Mouse (Mus musculus): Measurements from ENCODE around the gene Agt.

Agt gene

GRCm38 (mm10) chr8:124555113-124555750, 14.3 kb downstream of the Agt start:
- no peak for DNase-seq (ENCODE audit: low spot score in 2 of 2)

GRCm38 (mm10) chr8:124551011-124551661, 18.4 kb downstream of the Agt start:
- DNase-seq (ENCODE audit: low spot score in 2 of 2) = no peak

GRCm38 (mm10) chr8:124548187-124548586, 21.3 kb downstream of the Agt start:
- no peak for DNase-seq (ENCODE audit: low spot score in 2 of 2)

- DNase-seq (ENCODE audit: low spot score in 2 of 2) = no peak
These were observed 22.2 kb downstream of the Agt start for GRCm38 (mm10) chr8:124547269-124547668.

- no peak for DNase-seq (ENCODE audit: low spot score in 2 of 2)
These were observed 22.7 kb downstream of the Agt start for GRCm38 (mm10) chr8:124546815-124547214.

- DNase-seq (ENCODE audit: low spot score in 2 of 2) = no peak
These were observed 23.1 kb downstream of the Agt start for GRCm38 (mm10) chr8:124546371-124546770.

GRCm38 (mm10) chr8:124543272-124543671, 26.2 kb downstream of the Agt start:
- no peak for DNase-seq (ENCODE audit: low spot score in 2 of 2)

GRCm38 (mm10) chr8:124542001-124542400, 27.5 kb downstream of the Agt start:
- DNase-seq (ENCODE audit: low spot score in 2 of 2) = no peak

GRCm38 (mm10) chr8:124540906-124541305, 28.6 kb downstream of the Agt start:
- DNase-seq (ENCODE audit: low spot score in 2 of 2) = no peak

- no peak for DNase-seq (ENCODE audit: low spot score in 2 of 2)
These were observed 34.1 kb downstream of the Agt start for GRCm38 (mm10) chr8:124535451-124535850.

- DNase-seq (ENCODE audit: low spot score in 2 of 2) = no peak
These were observed 36.9 kb downstream of the Agt start for GRCm38 (mm10) chr8:124532626-124533025.

- no peak for DNase-seq (ENCODE audit: low spot score in 2 of 2)
These were observed 38.5 kb downstream of the Agt start for GRCm38 (mm10) chr8:124530996-124531395.

- no peak for DNase-seq (ENCODE audit: low spot score in 2 of 2)
These were observed 39.0 kb downstream of the Agt start for GRCm38 (mm10) chr8:124530556-124530955.

GRCm38 (mm10) chr8:124530076-124530475, 39.4 kb downstream of the Agt start:
- DNase-seq (ENCODE audit: low spot score in 2 of 2) = no peak

- no peak for DNase-seq (ENCODE audit: low spot score in 2 of 2)
These were observed 43.2 kb downstream of the Agt start for GRCm38 (mm10) chr8:124526261-124526660.

GRCm38 (mm10) chr8:124521946-124522345, 47.6 kb downstream of the Agt start:
- DNase-seq (ENCODE audit: low spot score in 2 of 2) = no peak

GRCm38 (mm10) chr8:124520249-124521080, 49.0 kb downstream of the Agt start, which contains the start of gene Cog2:
Cog2 (plus strand) TSS chr8:124520767.
- peak; percentile 85 to 89 for DNase-seq (ENCODE audit: low spot score in 2 of 2)

GRCm38 (mm10) chr8:124517142-124517541, 52.4 kb downstream of the Agt start:
- no peak for DNase-seq (ENCODE audit: low spot score in 2 of 2)

- DNase-seq (ENCODE audit: low spot score in 2 of 2) = no peak
These were observed 53.0 kb downstream of the Agt start for GRCm38 (mm10) chr8:124516525-124516924.

GRCm38 (mm10) chr8:124516039-124516438, 53.5 kb downstream of the Agt start:
- no peak for DNase-seq (ENCODE audit: low spot score in 2 of 2)

- DNase-seq (ENCODE audit: low spot score in 2 of 2) = no peak
These were observed 60.4 kb downstream of the Agt start for GRCm38 (mm10) chr8:124509156-124509555.

GRCm38 (mm10) chr8:124508321-124508695, 61.2 kb downstream of the Agt start:
- DNase-seq (ENCODE audit: low spot score in 2 of 2) = no peak
